Mouse (Mus musculus): Measurements from ENCODE around the gene Dusp27. TPM values are rescaled to one million over a fixed set of nuclear protein-coding genes. Genes with fewer than 3 reads are reported as not detected.

Dusp27 gene
- total and polyA plus RNA-seq, 2 experiments from 2014 or later: 0.48 to 1.00 TPM

DNA sequence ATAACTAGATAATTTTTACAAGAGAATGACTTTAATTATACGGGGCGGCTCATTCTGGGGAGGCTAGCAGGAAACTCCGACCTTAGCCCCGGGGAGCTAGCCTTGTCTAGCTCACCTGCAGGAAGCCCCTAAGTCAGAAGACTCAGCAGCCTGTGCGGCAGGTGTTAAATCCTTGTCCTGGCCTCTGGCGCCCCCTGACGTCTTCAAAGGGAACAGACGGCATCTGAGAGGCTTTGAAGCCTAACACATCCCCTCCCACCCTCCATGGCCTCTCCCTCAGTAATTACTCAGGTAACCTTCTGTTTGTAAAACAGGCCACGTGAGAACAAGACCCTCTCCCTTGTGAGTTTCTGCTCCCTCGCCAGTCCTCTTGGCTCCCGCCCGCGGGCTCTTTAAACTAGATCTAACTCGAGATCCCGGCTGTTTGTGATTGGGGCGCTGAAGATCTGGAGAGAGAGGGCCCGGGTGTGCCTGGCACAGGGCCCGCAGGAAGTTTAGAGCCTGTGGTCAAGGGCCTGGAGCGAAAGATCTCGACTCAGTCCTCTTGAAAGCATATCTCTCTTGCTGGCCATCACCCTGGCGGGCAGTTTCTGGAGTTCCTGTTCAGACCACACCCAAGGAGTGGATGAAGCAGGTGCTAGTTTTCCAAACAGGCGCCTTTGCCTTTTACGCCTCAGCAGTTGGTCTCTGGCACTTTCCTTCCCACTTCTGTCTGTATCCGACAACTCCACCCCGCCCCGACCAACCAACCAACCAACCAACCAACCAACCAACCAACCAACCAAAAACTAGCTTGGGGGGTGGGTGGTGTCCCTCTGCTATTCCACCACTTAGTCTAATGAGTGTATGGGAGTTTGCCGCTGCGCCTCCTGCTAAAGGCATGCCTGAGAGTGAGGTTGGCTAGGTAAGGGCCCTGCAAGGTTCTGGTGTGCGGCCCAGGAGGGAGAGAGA, 26.7 kb upstream of the Dusp27 start:
- Histone ChIP-seq H3K4me1 (ENCODE audit: insufficient read depth) (no peaks in the 10 kb centered on the region), H3K9ac (peak overlapping the region; percentile 25; the same call in 1 of the 2 replicates), H3K4me2 (ENCODE audit: low read depth) (peak overlapping the region; percentile 38), H3K27me3 (ENCODE audit: insufficient read depth, low read length) (peaks cover 12% of the 10 kb centered on the region), H3K4me3 (ENCODE audit: low read depth, low read length) (peak overlapping the region; percentile 20; the same call in 1 of the 2 replicates), H3K27ac (ENCODE audit: low read depth, low read length) (no peak overlapping the region), H3K9me3 (ENCODE audit: low read length) (no peaks in the 10 kb centered on the region), H3K36me3 (ENCODE audit: insufficient read depth) (no peaks in the 10 kb centered on the region)
- ATAC-seq: peak; percentile 68; the same call in 1 of the 2 replicates
- DNase-seq: peak; percentile 85
- TF ChIP-seq CTCF (IDR thresholded peaks at IDR 0.05; ENCODE audit: low read depth): peak; percentile 95
- 21% methylated on average over 29 of the region's 29 CpGs for WGBS

GRCm38 (mm10) chr1:166153351-166154120, 25.8 kb upstream of the Dusp27 start:
- no peak overlapping the region for H3K9ac ChIP-seq
- no peaks in the 10 kb centered on the region for H3K36me3 ChIP-seq (ENCODE audit: insufficient read depth)
- peak; percentile 98 for TF ChIP-seq CTCF (IDR thresholded peaks at IDR 0.05; ENCODE audit: low read depth)
- DNase-seq (peak; percentile 94), ATAC-seq (peak; percentile 81)
- peaks cover 8% of the 10 kb centered on the region for H3K27me3 ChIP-seq (ENCODE audit: insufficient read depth, low read length)
- no peaks in the 10 kb centered on the region for H3K4me1 ChIP-seq (ENCODE audit: insufficient read depth)
- no peaks in the 10 kb centered on the region for H3K9me3 ChIP-seq (ENCODE audit: low read length)
- WGBS: 12% methylated on average over 18 of the region's 18 CpGs
- no peak overlapping the region for H3K27ac ChIP-seq (ENCODE audit: low read depth, low read length)
- H3K4me3 ChIP-seq (ENCODE audit: low read depth, low read length): no peak overlapping the region
- no peak overlapping the region for H3K4me2 ChIP-seq (ENCODE audit: low read depth)

- Histone ChIP-seq H3K4me3 (ENCODE audit: low read depth, low read length) (no peak overlapping the region), H3K9ac (no peak overlapping the region), H3K4me2 (ENCODE audit: low read depth) (no peak overlapping the region), H3K36me3 (ENCODE audit: insufficient read depth) (no peaks in the 10 kb centered on the region), H3K27me3 (ENCODE audit: insufficient read depth, low read length) (peaks cover 8% of the 10 kb centered on the region), H3K4me1 (ENCODE audit: insufficient read depth) (no peaks in the 10 kb centered on the region), H3K9me3 (ENCODE audit: low read length) (no peaks in the 10 kb centered on the region), H3K27ac (ENCODE audit: low read depth, low read length) (no peak overlapping the region)
- no peak for ATAC-seq
- no peak for TF ChIP-seq CTCF (IDR thresholded peaks at IDR 0.05; ENCODE audit: low read depth)
- 85% methylated on average over 10 of the region's 10 CpGs for WGBS
- DNase-seq: no peak
These were observed 24.3 kb upstream of the Dusp27 start for GRCm38 (mm10) chr1:166152034-166152433.

DNA sequence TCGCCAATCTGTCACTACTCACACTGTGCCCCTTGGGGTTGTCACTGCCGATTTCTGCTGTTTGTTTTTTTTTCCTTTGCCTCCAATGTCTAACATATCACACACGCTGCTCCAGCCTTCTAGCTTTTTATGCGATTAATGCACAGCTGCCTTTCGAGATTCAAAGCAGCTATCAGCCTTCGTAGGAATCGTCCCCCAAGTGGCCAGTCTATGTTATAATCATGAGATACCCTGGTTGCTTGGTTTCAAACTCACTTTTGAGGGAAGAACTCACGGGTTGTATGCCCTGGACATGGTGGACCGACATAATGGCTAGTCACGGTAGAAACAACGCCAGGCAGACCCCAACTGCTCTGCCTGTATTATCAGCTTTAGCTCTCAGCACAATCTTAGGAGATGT, 23.6 kb upstream of the Dusp27 start:
- H3K36me3 ChIP-seq (ENCODE audit: insufficient read depth): no peaks in the 10 kb centered on the region
- DNase-seq (peak; percentile 44), ATAC-seq (no peak)
- no peak overlapping the region for H3K9ac ChIP-seq
- no peaks in the 10 kb centered on the region for H3K9me3 ChIP-seq (ENCODE audit: low read length)
- peaks cover 8% of the 10 kb centered on the region for H3K27me3 ChIP-seq (ENCODE audit: insufficient read depth, low read length)
- H3K4me2 ChIP-seq (ENCODE audit: low read depth): no peak overlapping the region
- WGBS: 50% methylated on average over 11 of the region's 11 CpGs
- no peaks in the 10 kb centered on the region for H3K4me1 ChIP-seq (ENCODE audit: insufficient read depth)
- no peak overlapping the region for H3K27ac ChIP-seq (ENCODE audit: low read depth, low read length)
- TF ChIP-seq CTCF (IDR thresholded peaks at IDR 0.05; ENCODE audit: low read depth): peak; percentile 53
- no peak overlapping the region for H3K4me3 ChIP-seq (ENCODE audit: low read depth, low read length)

DNA sequence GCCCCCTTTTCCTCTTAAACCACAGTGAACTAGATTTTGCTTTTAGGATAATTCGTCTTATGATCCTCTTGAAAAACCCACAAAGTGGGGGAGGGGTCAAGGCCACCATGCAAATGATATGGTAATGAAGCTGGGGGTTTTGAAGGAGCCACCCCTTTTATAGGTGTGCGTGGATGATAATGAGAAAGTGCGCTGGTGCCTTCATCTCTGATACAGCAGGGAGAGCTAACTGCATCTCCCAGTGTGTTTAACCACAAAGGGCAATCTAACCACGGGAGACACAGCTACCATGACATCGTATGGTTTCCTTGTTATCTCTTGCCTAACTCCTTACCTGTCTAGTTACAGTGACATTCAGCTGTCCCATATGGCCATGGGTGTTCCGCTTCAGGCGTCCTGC, 22.3 kb upstream of the Dusp27 start:
- WGBS: 84% methylated on average over 7 of the region's 7 CpGs
- no peak for ATAC-seq

DNA sequence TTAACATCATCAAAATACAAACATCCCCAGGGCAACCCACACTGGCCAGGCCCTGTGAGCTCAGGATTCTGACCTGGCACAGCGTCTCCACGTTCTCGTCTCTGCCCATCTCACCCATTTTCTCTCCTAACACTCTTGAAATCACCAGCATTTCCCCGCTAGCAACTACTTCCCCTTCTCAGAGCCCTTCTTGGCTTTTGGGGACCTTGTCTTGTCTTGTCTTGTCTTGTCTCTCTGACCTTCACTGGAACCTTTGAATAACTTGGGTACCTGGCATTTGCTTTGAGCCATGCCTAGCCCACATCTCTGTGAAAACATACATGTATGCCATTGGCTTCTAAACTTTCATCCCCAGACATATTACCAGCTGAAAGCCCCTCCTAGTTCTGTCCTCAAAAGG, 21.7 kb upstream of the Dusp27 start:
- Histone ChIP-seq H3K4me1 (ENCODE audit: insufficient read depth) (no peaks in the 10 kb centered on the region), H3K9ac (no peak overlapping the region), H3K4me2 (ENCODE audit: low read depth) (no peak overlapping the region), H3K27me3 (ENCODE audit: insufficient read depth, low read length) (no peaks in the 10 kb centered on the region; the same call in 1 of the 2 replicates), H3K36me3 (ENCODE audit: insufficient read depth) (no peaks in the 10 kb centered on the region), H3K9me3 (ENCODE audit: low read length) (no peaks in the 10 kb centered on the region), H3K4me3 (ENCODE audit: low read depth, low read length) (no peak overlapping the region), H3K27ac (ENCODE audit: low read depth, low read length) (no peak overlapping the region)
- TF ChIP-seq CTCF (IDR thresholded peaks at IDR 0.05; ENCODE audit: low read depth): no peak
- ATAC-seq (no peak), DNase-seq (no peak)
- WGBS: 85% methylated on average over 4 of the region's 4 CpGs

More for the DNA sequence above, 22.3 kb upstream of the Dusp27 start:
- Histone ChIP-seq H3K36me3 (ENCODE audit: insufficient read depth) (no peaks in the 10 kb centered on the region), H3K9ac (no peak overlapping the region), H3K4me3 (ENCODE audit: low read depth, low read length) (no peak overlapping the region), H3K27me3 (ENCODE audit: insufficient read depth, low read length) (peaks cover 2% of the 10 kb centered on the region), H3K9me3 (ENCODE audit: low read length) (no peaks in the 10 kb centered on the region), H3K27ac (ENCODE audit: low read depth, low read length) (no peak overlapping the region), H3K4me2 (ENCODE audit: low read depth) (no peak overlapping the region), H3K4me1 (ENCODE audit: insufficient read depth) (no peaks in the 10 kb centered on the region)
- no peak for TF ChIP-seq CTCF (IDR thresholded peaks at IDR 0.05; ENCODE audit: low read depth)
- no peak for DNase-seq

Data from forebrain, postnatal 0 days (tissue).